Mouse (Mus musculus) embryonic facial prominence, embryonic 11.5 days (tissue): ENCODE measurements around the gene Slc7a7. TPM values are rescaled to one million over a fixed set of nuclear protein-coding genes. Genes with fewer than 3 reads are reported as not detected.

Experiments
- ATAC-seq: fragments of 200-750 bp; cut with Nextera tagmentation; replicated peaks from 2 replicates; pipeline ENCODE4 v1.8.0; 2017; ENCODE audit warnings: low read depth; ENCODE audit not compliant: insufficient number of reproducible peaks, low FRiP score, low TSS enrichment
- DNase-seq: peaks from one replicate; pipeline ENCODE4 v3.0.0-alpha.2; 2015; ENCODE audit warnings: low spot score
- H3K27ac ChIP-seq: fragments of 300-500 bp; sonication (generic); replicated peaks from 2 replicates; pipeline ENCODE4 v1.5.1; 2014; ENCODE audit warnings: mild to moderate bottlenecking, low read depth, low read length, control low read depth
- H3K27me3 ChIP-seq: fragments of 300-500 bp; sonication (generic); 2 replicates; pipeline ENCODE4 v1.6.1; 2014; ENCODE audit warnings: mild to moderate bottlenecking, low read length, moderate library complexity, mixed read lengths; ENCODE audit not compliant: control insufficient read depth, insufficient read depth
- H3K36me3 ChIP-seq: fragments of 300-500 bp; sonication (generic); replicated peaks from 2 replicates; pipeline ENCODE4 v1.6.1; 2014; ENCODE audit warnings: low read depth, mild to moderate bottlenecking, low read length, moderate library complexity, mixed read lengths; ENCODE audit not compliant: control insufficient read depth, insufficient read depth
- H3K4me1 ChIP-seq: fragments of 300-500 bp; sonication (generic); 2 replicates; pipeline ENCODE4 v1.6.1; 2014; ENCODE audit warnings: low read length, mixed read lengths; ENCODE audit not compliant: control insufficient read depth, insufficient read depth
- H3K4me2 ChIP-seq: fragments of 300-500 bp; sonication (generic); 2 replicates; pipeline ENCODE4 v1.6.1; 2014; ENCODE audit warnings: low read depth, mild to moderate bottlenecking, control low read depth, low read length, moderate library complexity
- H3K4me3 ChIP-seq: fragments of 300-500 bp; sonication (generic); 2 replicates; pipeline ENCODE4 v1.5.1; 2014; ENCODE audit warnings: low read depth, low read length, control low read depth
- H3K9ac ChIP-seq: fragments of 300-500 bp; sonication (generic); replicated peaks from 2 replicates; pipeline ENCODE4 v1.6.1; 2014; ENCODE audit warnings: mild to moderate bottlenecking, control low read depth, low read length
- H3K9me3 ChIP-seq: fragments of 300-500 bp; sonication (generic); replicated peaks from 2 replicates; pipeline ENCODE4 v1.6.1; 2016; ENCODE audit warnings: mild to moderate bottlenecking, low read length, inconsistent platforms, mixed read lengths; ENCODE audit not compliant: control insufficient read depth
- WGBS: fragments of 180-500 bp; shearing (Covaris S2); extraction: QIAGEN DNeasy Blood & Tissue Kit; methylation state at CpG from one replicate; pipeline ENCODE4 v1.1.7; 2014; 5-methylcytosine and 5-hydroxymethylcytosine counted together
- polyA plus RNA-seq: library from polyadenylated mRNA; unstranded; fragments of >200 nt; fragmentation: Nextera tagmentation; extraction: Ambion mirVana; gene quantifications from 2 replicates; pipeline ENCODE4 v1.2.1, GENCODE M21; 2014

The Slc7a7 gene
- polyA plus RNA-seq, 1 experiment from 2014 or later, result 2.9 TPM

DNA sequence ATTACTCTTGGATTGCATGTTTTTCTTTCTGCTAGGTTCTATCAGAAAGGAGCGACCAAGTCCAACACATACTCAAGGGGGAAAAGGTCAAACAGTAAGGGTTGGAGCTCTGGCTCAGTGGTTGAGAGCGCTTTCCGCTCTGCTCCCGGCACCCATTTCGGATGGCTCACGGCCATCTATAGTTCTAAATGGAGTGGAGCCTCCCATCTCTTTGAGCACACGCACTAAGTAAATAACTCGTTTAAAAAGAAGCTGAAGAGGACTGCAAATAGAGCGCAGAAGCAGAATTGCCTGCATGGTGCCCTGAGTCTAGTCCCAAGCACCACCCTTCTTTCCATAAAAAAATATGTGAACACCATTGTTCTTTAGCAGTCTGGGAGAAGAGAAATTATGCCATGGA lies 36.0 kb upstream of the Slc7a7 start:
- Histone ChIP-seq H3K4me2 (no peak overlapping the region), H3K27me3 (no peaks in the 10 kb centered on the region), H3K4me1 (no peaks in the 10 kb centered on the region), H3K9me3 (no peaks in the 10 kb centered on the region), H3K36me3 (no peaks in the 10 kb centered on the region), H3K9ac (no peak overlapping the region), H3K27ac (no peak overlapping the region), H3K4me3 (no peak overlapping the region)
- ATAC-seq, result no peak
- DNase-seq, result no peak
- WGBS, result 89% methylated on average over 9 of the region's 9 CpGs

DNA sequence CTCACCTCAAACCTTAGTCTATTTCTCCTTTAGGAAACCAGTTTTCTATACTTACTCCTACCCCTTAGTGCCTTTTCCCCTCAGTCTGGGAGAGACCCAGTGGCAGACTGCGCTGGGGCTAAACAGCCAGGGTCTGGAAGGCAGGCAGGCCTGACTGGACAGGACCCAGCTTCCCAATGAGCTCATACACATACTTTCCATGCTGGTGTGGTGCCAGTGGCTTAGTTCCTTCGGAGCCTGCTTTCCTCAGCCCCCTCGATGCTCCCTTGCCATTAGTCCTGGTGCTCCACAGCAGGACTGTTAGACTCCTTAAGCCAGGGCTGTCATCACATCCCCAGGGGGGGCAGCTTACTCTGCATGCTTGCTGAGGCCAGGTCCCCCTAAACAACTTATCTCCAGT lies 27.9 kb upstream of the Slc7a7 start:
- Histone ChIP-seq H3K9me3 (no peaks in the 10 kb centered on the region), H3K4me3 (no peak overlapping the region), H3K27me3 (no peaks in the 10 kb centered on the region), H3K27ac (no peak overlapping the region), H3K36me3 (no peaks in the 10 kb centered on the region; the same call in 1 of the 2 replicates), H3K4me2 (no peak overlapping the region), H3K4me1 (peaks cover 3% of the 10 kb centered on the region; the same call in 1 of the 2 replicates), H3K9ac (no peak overlapping the region)
- DNase-seq (no peak), ATAC-seq (no peak)
- WGBS, result 52% methylated on average over 3 of the region's 3 CpGs

DNA sequence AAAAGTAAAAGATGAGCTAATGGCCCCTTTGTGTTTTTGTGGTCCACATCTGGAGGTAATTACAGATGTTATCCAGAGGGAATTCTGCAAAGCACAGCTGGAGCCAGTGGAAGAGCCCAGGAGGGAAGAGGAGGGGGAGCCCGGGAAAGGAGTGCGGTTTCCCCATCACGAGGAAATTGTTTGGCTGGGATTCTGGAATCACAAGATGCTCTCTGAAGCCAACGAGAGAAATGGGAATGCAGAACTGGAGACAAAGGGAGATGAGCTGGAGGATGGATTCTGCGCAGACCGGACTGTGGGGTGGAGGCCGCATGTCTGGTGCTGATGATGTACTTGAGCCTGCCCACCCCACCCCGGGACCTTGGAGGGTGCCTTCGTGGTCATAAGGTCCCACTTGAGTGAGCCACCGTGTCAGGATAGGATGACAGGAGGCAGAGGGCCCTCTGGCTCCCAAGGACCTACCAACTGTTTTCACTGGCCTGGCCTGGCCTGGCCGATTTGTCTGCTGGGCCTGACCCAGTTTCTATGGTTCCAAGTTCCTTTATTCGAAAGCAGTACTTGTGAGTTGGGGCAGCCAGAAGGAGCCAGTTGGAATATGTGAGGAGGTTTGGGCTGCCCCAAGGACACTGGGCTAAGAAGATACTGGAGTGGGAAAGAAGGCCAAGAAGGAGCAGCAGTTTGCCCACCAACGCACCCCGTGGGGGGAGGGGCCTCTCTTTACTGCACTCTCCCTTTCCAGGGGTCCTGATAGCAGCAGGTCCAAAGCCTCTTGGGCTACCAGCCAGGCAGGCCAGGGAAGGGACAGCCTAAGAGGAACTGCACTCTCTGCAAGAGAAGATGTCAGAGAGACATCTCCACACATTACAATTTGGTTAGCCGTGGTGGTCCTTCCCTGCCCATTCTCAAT lies 26.4 kb upstream of the Slc7a7 start:
- Histone ChIP-seq H3K4me3 (no peak overlapping the region), H3K4me2 (no peak overlapping the region), H3K4me1 (peaks cover 3% of the 10 kb centered on the region; the same call in 1 of the 2 replicates), H3K9me3 (no peaks in the 10 kb centered on the region), H3K9ac (peak overlapping the region; percentile 15; the same call in 1 of the 2 replicates), H3K36me3 (peaks cover 5% of the 10 kb centered on the region), H3K27ac (peak overlapping the region; percentile 69), H3K27me3 (no peaks in the 10 kb centered on the region)
- ATAC-seq (0 out of 2 replicates have a peak, but pooled peaks have one; percentile 25), DNase-seq (peak; percentile 83)
- 52% methylated on average over 15 of the region's 15 CpGs for WGBS

DNA sequence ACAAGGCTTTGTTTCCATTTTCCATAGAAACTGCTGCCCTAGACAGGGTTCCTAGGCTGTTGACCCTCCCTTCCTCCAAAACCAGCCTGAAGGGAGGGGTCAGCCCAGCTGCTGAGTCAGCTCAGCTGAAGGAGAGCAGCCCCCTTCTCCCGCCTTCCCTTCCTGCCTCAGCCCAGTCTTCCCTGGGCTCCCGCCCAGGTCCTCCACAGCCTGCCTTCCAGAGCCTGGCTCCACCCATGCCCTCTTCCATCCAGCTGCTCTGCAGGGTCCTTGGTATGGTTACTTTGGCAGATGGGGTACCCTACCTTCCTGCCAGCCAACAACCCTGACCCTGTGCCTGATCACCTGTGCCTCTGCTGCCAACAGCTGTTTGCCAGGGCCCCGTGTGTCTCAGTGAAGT lies 25.6 kb upstream of the Slc7a7 start:
- H3K4me3 ChIP-seq, result no peak overlapping the region
- peaks cover 5% of the 10 kb centered on the region for H3K36me3 ChIP-seq
- H3K27ac ChIP-seq, result peak overlapping the region; percentile 69
- WGBS, result 7% methylated on average over 3 of the region's 3 CpGs
- H3K4me1 ChIP-seq, result peaks cover 3% of the 10 kb centered on the region; the same call in 1 of the 2 replicates
- H3K4me2 ChIP-seq, result 0 out of 2 replicates have a peak overlapping the region, but pooled peaks have one; percentile 5
- ATAC-seq (peak; percentile 69), DNase-seq (peak; percentile 76)
- H3K9ac ChIP-seq, result no peak overlapping the region; the same call in 1 of the 2 replicates
- no peaks in the 10 kb centered on the region for H3K27me3 ChIP-seq
- no peaks in the 10 kb centered on the region for H3K9me3 ChIP-seq

DNA sequence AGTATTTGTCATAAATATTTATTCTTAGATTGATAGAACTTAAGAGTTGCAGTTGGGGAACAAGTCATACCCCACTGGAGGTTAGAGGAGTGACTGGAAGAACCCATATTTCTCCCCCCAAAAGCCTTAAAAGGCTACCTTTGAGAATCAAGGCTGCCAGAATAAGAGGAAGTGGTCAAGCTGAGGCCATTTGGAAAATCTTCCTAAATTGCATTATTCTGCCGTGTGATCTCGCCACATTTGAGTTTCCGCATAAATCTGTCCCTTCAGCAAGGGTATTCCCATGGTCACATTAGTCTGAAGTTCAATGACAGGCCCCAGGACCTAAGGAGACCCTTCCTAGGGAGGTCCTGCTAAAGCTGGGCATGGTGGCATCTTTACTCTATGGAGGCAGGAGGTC lies 25.0 kb upstream of the Slc7a7 start:
- peaks cover 3% of the 10 kb centered on the region; the same call in 1 of the 2 replicates for H3K4me1 ChIP-seq
- H3K27ac ChIP-seq, result no peak overlapping the region
- H3K9ac ChIP-seq, result no peak overlapping the region
- WGBS, result 82% methylated on average over 3 of the region's 3 CpGs
- ATAC-seq, result no peak
- H3K4me3 ChIP-seq, result no peak overlapping the region
- H3K9me3 ChIP-seq, result no peaks in the 10 kb centered on the region
- H3K36me3 ChIP-seq, result peaks cover 5% of the 10 kb centered on the region
- no peaks in the 10 kb centered on the region for H3K27me3 ChIP-seq
- no peak for DNase-seq
- H3K4me2 ChIP-seq, result no peak overlapping the region

DNA sequence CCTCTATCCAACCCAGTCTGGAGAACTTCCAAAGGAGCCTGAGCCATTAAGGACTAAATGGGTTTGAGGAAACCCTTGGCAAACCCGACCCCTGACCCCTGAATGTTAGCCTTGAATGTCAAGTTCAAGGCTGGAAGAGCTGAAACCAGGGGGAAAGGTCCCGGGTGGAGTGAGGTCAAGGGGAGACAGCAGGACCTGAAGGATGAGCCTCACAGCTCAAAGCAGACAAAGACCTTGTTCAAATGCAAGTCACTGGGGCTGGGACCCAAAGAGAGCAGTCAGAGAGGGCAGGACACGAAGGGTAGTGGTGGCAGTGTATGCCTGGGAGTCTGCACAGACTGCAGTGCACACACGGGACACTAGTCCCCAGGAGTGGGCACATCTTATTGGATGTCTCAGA lies 23.8 kb upstream of the Slc7a7 start:
- DNase-seq, result no peak
- H3K9ac ChIP-seq, result no peak overlapping the region
- H3K4me3 ChIP-seq, result no peak overlapping the region
- no peak for ATAC-seq
- no peaks in the 10 kb centered on the region for H3K9me3 ChIP-seq
- no peaks in the 10 kb centered on the region for H3K27me3 ChIP-seq
- peaks cover 3% of the 10 kb centered on the region; the same call in 1 of the 2 replicates for H3K4me1 ChIP-seq
- peaks cover 8% of the 10 kb centered on the region for H3K36me3 ChIP-seq
- WGBS, result 72% methylated on average over 4 of the region's 4 CpGs
- no peak overlapping the region for H3K4me2 ChIP-seq
- H3K27ac ChIP-seq, result no peak overlapping the region

DNA sequence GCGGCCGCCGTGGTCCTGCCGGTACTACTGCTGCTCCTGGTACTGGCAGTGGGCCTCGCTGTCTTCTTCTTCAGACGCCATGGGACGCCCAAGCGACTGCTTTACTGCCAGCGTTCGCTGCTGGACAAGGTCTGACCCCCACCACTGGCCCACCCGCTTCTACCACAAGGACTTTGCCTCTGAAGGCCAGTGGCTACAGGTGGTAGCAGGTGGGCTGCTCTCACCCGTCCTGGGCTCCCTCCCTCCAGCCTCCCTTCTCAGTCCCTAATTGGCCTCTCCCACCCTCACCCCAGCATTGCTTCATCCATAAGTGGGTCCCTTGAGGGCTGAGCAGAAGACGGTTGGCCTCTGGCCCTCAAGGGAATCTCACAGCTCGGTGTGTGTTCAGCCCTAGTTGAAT lies 23.0 kb upstream of the Slc7a7 start:
- Histone ChIP-seq H3K9ac (no peak overlapping the region), H3K4me1 (peaks cover 3% of the 10 kb centered on the region; the same call in 1 of the 2 replicates), H3K27ac (no peak overlapping the region), H3K4me2 (no peak overlapping the region), H3K4me3 (no peak overlapping the region), H3K36me3 (peaks cover 8% of the 10 kb centered on the region), H3K9me3 (no peaks in the 10 kb centered on the region), H3K27me3 (no peaks in the 10 kb centered on the region)
- ATAC-seq (no peak), DNase-seq (no peak)
- 93% methylated on average over 14 of the region's 14 CpGs for WGBS

DNA sequence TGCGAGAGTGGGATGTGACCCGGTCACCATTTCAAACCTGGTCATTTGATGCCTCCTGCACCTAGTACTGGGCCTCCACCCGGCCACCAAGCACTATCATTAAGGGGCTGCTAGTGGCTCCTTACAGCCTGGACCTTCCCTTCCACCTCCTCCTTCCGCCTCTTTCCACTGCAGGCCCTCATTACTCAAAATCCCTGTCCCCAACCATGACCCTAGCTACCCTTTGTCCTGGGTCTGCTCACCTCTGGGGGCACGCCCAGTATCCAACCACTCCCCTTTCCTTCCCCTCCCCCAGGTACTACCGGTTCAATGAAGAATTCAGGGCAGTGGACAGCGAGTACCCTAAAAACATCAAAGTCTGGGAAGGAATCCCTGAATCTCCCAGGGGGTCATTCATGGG lies 22.0 kb upstream of the Slc7a7 start:
- DNase-seq, result no peak
- Histone ChIP-seq H3K9ac (no peak overlapping the region), H3K4me3 (no peak overlapping the region), H3K27me3 (no peaks in the 10 kb centered on the region), H3K9me3 (no peaks in the 10 kb centered on the region), H3K4me2 (no peak overlapping the region), H3K27ac (no peak overlapping the region), H3K36me3 (peaks cover 8% of the 10 kb centered on the region), H3K4me1 (peaks cover 3% of the 10 kb centered on the region; the same call in 1 of the 2 replicates)
- no peak for ATAC-seq
- 70% methylated on average over 7 of the region's 7 CpGs for WGBS
